ENCODE assay signal across 8 mouse cellular contexts in genomic region chr7:110222583-110223182, GRCm38 (mm10). TPM values are rescaled to one million over a fixed set of nuclear protein-coding genes. Genes with fewer than 3 reads are reported as not detected.
DNase-seq lines count a peak whose midpoint lies in the region; ATAC-seq and TF ChIP-seq lines count a peak whose summit lies in the region.

No protein-coding gene starts in this region.

- intact Hi-C loops in left cerebral cortex, postnatal 25 days (cut with DNase I) = loop anchor here (5.0 kb wide), 1 partner anchor 40 kb away; no protein-coding TSS in a partner anchor

- DNase-seq in kidney, postnatal 10 days = no peak
- no peak for DNase-seq in right cerebral cortex, postnatal 25 days
- DNase-seq in left cerebral cortex, postnatal 25 days (ENCODE audit: low spot score in 2 of 2) = no peak
- no peak for DNase-seq in cerebellum, postnatal 10 days

- no peak for TF ChIP-seq CTCF in bone marrow, adult 2 months (IDR thresholded peaks at IDR 0.05; ENCODE audit: control insufficient read depth, insufficient read depth, low read length)

- peak overlapping the region; percentile 47 for H3K4me2 ChIP-seq in kidney, embryonic 14.5 days (replicated peaks; ENCODE audit: low read depth, low read length)
- H3K4me2 ChIP-seq in hindbrain, embryonic 13.5 days = peak overlapping the region; percentile 98
- H3K4me2 ChIP-seq in midbrain, embryonic 15.5 days = peak overlapping the region; percentile 96

- no peaks in the 10 kb centered on the region for H3K9me3 ChIP-seq in kidney, embryonic 14.5 days (ENCODE audit: control insufficient read depth, low read length)
- no peaks in the 10 kb centered on the region for H3K9me3 ChIP-seq in hindbrain, embryonic 13.5 days
- H3K9me3 ChIP-seq in midbrain, embryonic 15.5 days = no peaks in the 10 kb centered on the region

- no peak overlapping the region for H3K27ac ChIP-seq in kidney, embryonic 14.5 days (ENCODE audit: low read depth, low read length)
- H3K27ac ChIP-seq in bone marrow, adult 2 months (ENCODE audit: control insufficient read depth, insufficient read depth, low read depth, low read length, poor library complexity) = no peak overlapping the region
- no peak overlapping the region for H3K27ac ChIP-seq in hindbrain, embryonic 13.5 days
- H3K27ac ChIP-seq in midbrain, embryonic 15.5 days = no peak overlapping the region

- H3K4me1 ChIP-seq in kidney, embryonic 14.5 days (ENCODE audit: control insufficient read depth, insufficient read depth, low read length) = 0 out of 2 replicates have a peak, but pooled peaks cover 8% of the 10 kb centered on the region
- no peaks in the 10 kb centered on the region; the same call in 1 of the 2 replicates for H3K4me1 ChIP-seq in bone marrow, adult 2 months (ENCODE audit: control insufficient read depth, insufficient read depth, low read length)
- peaks cover 13% of the 10 kb centered on the region for H3K4me1 ChIP-seq in hindbrain, embryonic 13.5 days (replicated peaks)
- peaks cover 10% of the 10 kb centered on the region for H3K4me1 ChIP-seq in midbrain, embryonic 15.5 days

- H3K36me3 ChIP-seq in kidney, embryonic 14.5 days (ENCODE audit: control insufficient read depth, insufficient read depth, low read length) = peaks cover 11% of the 10 kb centered on the region; the same call in 1 of the 2 replicates
- no peaks in the 10 kb centered on the region for H3K36me3 ChIP-seq in hindbrain, embryonic 13.5 days
- no peaks in the 10 kb centered on the region for H3K36me3 ChIP-seq in midbrain, embryonic 15.5 days (replicated peaks)

- peak overlapping the region; percentile 91 for H3K4me3 ChIP-seq in kidney, embryonic 14.5 days (ENCODE audit: low read length)
- peak overlapping the region; percentile 93 for H3K4me3 ChIP-seq in bone marrow, adult 2 months (replicated peaks; ENCODE audit: control insufficient read depth, low read depth, low read length)
- H3K4me3 ChIP-seq in hindbrain, embryonic 13.5 days = peak overlapping the region; percentile 80
- H3K4me3 ChIP-seq in midbrain, embryonic 15.5 days = peak overlapping the region; percentile 60

- H3K9ac ChIP-seq in kidney, embryonic 14.5 days (ENCODE audit: low read depth, low read length) = peak overlapping the region; percentile 94
- H3K9ac ChIP-seq in hindbrain, embryonic 13.5 days = no peak overlapping the region; the same call in 1 of the 2 replicates
- H3K9ac ChIP-seq in midbrain, embryonic 15.5 days = no peak overlapping the region

- no peaks in the 10 kb centered on the region for H3K27me3 ChIP-seq in kidney, embryonic 14.5 days (ENCODE audit: control insufficient read depth, insufficient read depth, low read length)
- peaks cover 6% of the 10 kb centered on the region; the same call in 1 of the 2 replicates for H3K27me3 ChIP-seq in hindbrain, embryonic 13.5 days
- no peaks in the 10 kb centered on the region for H3K27me3 ChIP-seq in midbrain, embryonic 15.5 days (replicated peaks)

- ATAC-seq in kidney, embryonic 14.5 days (ENCODE audit: low FRiP score, low TSS enrichment) = no peak
- no peak for ATAC-seq in hindbrain, embryonic 13.5 days (ENCODE audit: low FRiP score)
- ATAC-seq in midbrain, embryonic 15.5 days (replicated peaks) = no peak

- no peak for TF ChIP-seq POLR2A in bone marrow, adult 2 months (IDR thresholded peaks at IDR 0.05; ENCODE audit: borderline replicate concordance, control insufficient read depth, low read depth, low read length)

- WGBS in kidney, embryonic 14.5 days = 15% methylated on average over 12 of the region's 12 CpGs
- under 1% methylated on average over 12 of the region's 12 CpGs for WGBS in bone marrow, adult 2 months
- 20% methylated on average over 12 of the region's 12 CpGs for WGBS in hindbrain, embryonic 13.5 days
- WGBS in midbrain, embryonic 15.5 days = 20% methylated on average over 12 of the region's 12 CpGs

RNA-seq across cellular contexts. Expression of gene Swap70, which starts 1.2 kb away (rescaled TPM):
- polyA plus RNA-seq in kidney, embryonic 14.5 days (2014; fragmentation: Nextera tagmentation; extraction: Ambion mirVana) = 15.7 and 30.3 TPM in 2 replicates
- 12.6 and 23.1 TPM in 2 replicates for polyA plus RNA-seq in bone marrow, adult 2 months (2011; ENCODE audit: insufficient read depth, insufficient read length, low replicate concordance, missing spikeins)
- 10.9 and 11.2 TPM in 2 replicates for polyA plus RNA-seq in hindbrain, embryonic 13.5 days (2015; fragmentation: Nextera tagmentation; extraction: Ambion mirVana)
- polyA plus RNA-seq in midbrain, embryonic 15.5 days (2015; fragmentation: Nextera tagmentation; extraction: Ambion mirVana) = 9.6 and 9.8 TPM in 2 replicates
- total RNA-seq in left cerebral cortex, postnatal 25 days (2021) = 10 to 100 TPM; 11.0 to 13.0 TPM

Comparison
In these comparisons a context has a peak if more than half of its experiments do, and no peak if none do; other contexts are left out.
1. H3K4me2 ChIP-seq: peak in every context shown above with its lines; median percentile 98 in hindbrain, embryonic 13.5 days; 96 in midbrain, embryonic 15.5 days; 47 in kidney, embryonic 14.5 days.